8 mouse cellular contexts compared by ENCODE assay signal in the genomic region with DNA sequence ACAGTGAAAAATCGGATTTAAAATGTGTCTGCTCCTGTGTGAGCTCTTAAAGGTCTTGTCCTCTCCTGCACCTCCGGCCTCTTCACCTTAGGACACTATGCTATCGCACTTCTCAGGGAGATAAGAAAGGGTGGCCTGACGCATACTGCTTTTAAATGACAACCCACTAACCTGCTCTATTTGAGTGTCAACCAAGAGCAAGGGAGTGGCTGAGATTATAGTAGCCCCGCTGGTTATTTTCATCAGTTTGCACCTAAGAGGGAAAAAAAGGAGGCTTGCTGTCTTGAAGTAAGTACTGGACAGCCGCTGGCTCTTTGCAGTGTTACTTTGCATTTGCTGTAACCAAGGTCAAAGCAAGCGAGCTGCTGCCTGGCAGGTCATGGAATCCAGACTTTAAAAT. TPM values are rescaled to one million over a fixed set of nuclear protein-coding genes. Genes with fewer than 3 reads are reported as not detected.
DNase-seq lines count a peak whose midpoint lies in the region; ATAC-seq and TF ChIP-seq lines count a peak whose summit lies in the region.

No protein-coding gene starts in this region.

- peak overlapping the region; percentile 92 for H3K4me2 ChIP-seq in limb, embryonic 15.5 days
- H3K4me2 ChIP-seq in stomach, postnatal 0 days (replicated peaks; ENCODE audit: low read depth), result peak overlapping the region; percentile 97

- DNase-seq in adrenal gland, postnatal 14 days, result peak; percentile 16
- no peak for DNase-seq in adrenal gland, postnatal 25 days
- no peak for DNase-seq in stomach, postnatal 0 days (ENCODE audit: low spot score)
- no peak for DNase-seq in layer of hippocampus, adult 11-12 months (ENCODE audit: low spot score)
- DNase-seq in B cell, adult 2 months, result no peak

- peaks cover 5% of the 10 kb centered on the region for H3K36me3 ChIP-seq in megakaryocyte, embryonic 14.5 days (replicated peaks; ENCODE audit: low read length)
- H3K36me3 ChIP-seq in limb, embryonic 15.5 days, result no peaks in the 10 kb centered on the region
- H3K36me3 ChIP-seq in stomach, postnatal 0 days (ENCODE audit: control insufficient read depth, insufficient read depth, low read length), result no peaks in the 10 kb centered on the region

- 78% methylated on average over 7 of the region's 7 CpGs for WGBS in limb, embryonic 15.5 days
- WGBS in stomach, postnatal 0 days, result 58% methylated on average over 7 of the region's 7 CpGs

- H3K9me3 ChIP-seq in megakaryocyte, embryonic 14.5 days, result no peaks in the 10 kb centered on the region; the same call in 1 of the 2 replicates
- H3K9me3 ChIP-seq in limb, embryonic 15.5 days, result no peaks in the 10 kb centered on the region
- H3K9me3 ChIP-seq in stomach, postnatal 0 days (ENCODE audit: control insufficient read depth, low read length), result no peaks in the 10 kb centered on the region

- peak overlapping the region; percentile 97 for H3K4me3 ChIP-seq in megakaryocyte, embryonic 14.5 days (replicated peaks)
- H3K4me3 ChIP-seq in limb, embryonic 15.5 days, result peak overlapping the region; percentile 90
- peak overlapping the region; percentile 87 for H3K4me3 ChIP-seq in stomach, postnatal 0 days (ENCODE audit: low read depth, low read length)

- H3K27ac ChIP-seq in limb, embryonic 15.5 days, result no peak overlapping the region
- no peak overlapping the region; the same call in 1 of the 2 replicates for H3K27ac ChIP-seq in stomach, postnatal 0 days (replicated peaks)

- no peak for TF ChIP-seq CTCF in stomach, postnatal 0 days (IDR thresholded peaks at IDR 0.05; ENCODE audit: low read depth)

- H3K27me3 ChIP-seq in megakaryocyte, embryonic 14.5 days (replicated peaks), result no peaks in the 10 kb centered on the region
- no peaks in the 10 kb centered on the region for H3K27me3 ChIP-seq in limb, embryonic 15.5 days
- no peaks in the 10 kb centered on the region for H3K27me3 ChIP-seq in stomach, postnatal 0 days (ENCODE audit: control insufficient read depth, insufficient read depth, low read length)

- H3K4me1 ChIP-seq in megakaryocyte, embryonic 14.5 days, result peaks cover 52% of the 10 kb centered on the region
- H3K4me1 ChIP-seq in limb, embryonic 15.5 days, result peaks cover 25% of the 10 kb centered on the region
- peaks cover 7% of the 10 kb centered on the region; the same call in 1 of the 2 replicates for H3K4me1 ChIP-seq in stomach, postnatal 0 days (replicated peaks; ENCODE audit: control insufficient read depth, insufficient read depth)

- no peak for TF ChIP-seq EP300 in stomach, postnatal 0 days (optimal IDR thresholded peaks at IDR 0.05)

- H3K9ac ChIP-seq in limb, embryonic 15.5 days, result 0 out of 2 replicates have a peak overlapping the region, but pooled peaks have one; percentile 69
- peak overlapping the region; percentile 86 for H3K9ac ChIP-seq in stomach, postnatal 0 days (ENCODE audit: low read length)

- no peak for ATAC-seq in megakaryocyte, adult 5-6 weeks (ENCODE audit: poor library complexity, severe bottlenecking)
- no peak for ATAC-seq in limb, embryonic 15.5 days (ENCODE audit: insufficient number of reproducible peaks, low FRiP score, low TSS enrichment, low read depth)
- no peak for ATAC-seq in stomach, postnatal 0 days (ENCODE audit: low FRiP score, low TSS enrichment)

RNA-seq across cellular contexts. Expression of a gene that starts 0.6 kb away (rescaled TPM):
- 62.6 and 75.9 TPM in 2 replicates for total RNA-seq in adrenal gland, postnatal 14 days (2021)
- total RNA-seq in adrenal gland, postnatal 25 days (2021), result 87.0 and 93.2 TPM in 2 replicates
- 6.8 and 10.8 TPM in 2 replicates for polyA plus RNA-seq in megakaryocyte, embryonic 14.5 days (2012; ENCODE audit: insufficient read depth, low replicate concordance)
- 45.4 and 48.3 TPM in 2 replicates for total RNA-seq in megakaryocyte, adult 5-6 weeks (2015)
- total RNA-seq in megakaryocyte, adult 5-6 weeks (2017), result 44.9 and 69.6 TPM in 2 replicates
- polyA plus RNA-seq in limb, embryonic 15.5 days (2015; fragmentation: Nextera tagmentation; extraction: Ambion mirVana), result 45.6 and 49.8 TPM in 2 replicates
- polyA plus RNA-seq in stomach, postnatal 0 days (2015; fragmentation: Nextera tagmentation; extraction: Ambion mirVana), result 27.2 and 29.3 TPM in 2 replicates
